Mouse (Mus musculus): ENCODE data around the gene Tank. TPM values are rescaled to one million over a fixed set of nuclear protein-coding genes. Genes with fewer than 3 reads are reported as not detected.

Tank gene
- polyA plus RNA-seq (2015; fragmentation: Nextera tagmentation; extraction: Ambion mirVana): 28.9 and 29.9 TPM in 2 replicates

DNA sequence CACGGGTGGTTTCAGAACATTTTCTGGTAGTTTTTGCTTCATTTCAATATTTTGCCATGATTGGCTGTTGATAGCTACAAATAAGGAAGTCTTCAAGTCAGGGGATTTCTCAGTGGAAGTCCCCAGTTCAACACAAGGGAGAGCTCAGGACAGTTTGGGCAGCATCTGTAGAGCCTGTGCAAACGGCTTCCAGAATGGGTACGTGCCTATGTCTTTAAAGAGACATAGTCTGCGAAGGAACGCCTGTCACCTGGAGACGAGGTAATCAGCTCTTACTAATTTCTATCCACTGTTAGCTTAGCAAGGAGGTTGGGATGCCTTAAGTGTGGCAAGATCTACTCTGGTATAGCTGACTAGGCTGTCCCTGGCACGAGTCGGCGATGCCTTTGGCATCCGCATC lies at the start of gene Tank:
Gene Tank, plus strand, starts transcription at position 153 of the 400 bp plus-strand sequence.
- H3K4me2 ChIP-seq (replicated peaks): no peak within 1 kb of the TSS
- no peak within 1 kb of the TSS for H3K4me3 ChIP-seq
- no peaks in the 10 kb centered on the region for H3K27me3 ChIP-seq
- H3K9ac ChIP-seq (replicated peaks): no peak within 1 kb of the TSS
- H3K27ac ChIP-seq (replicated peaks): no peak within 1 kb of the TSS
- no peaks in the 10 kb centered on the region for H3K4me1 ChIP-seq
- no peaks in the 10 kb centered on the region for H3K9me3 ChIP-seq
- no peak for ATAC-seq (replicated peaks)
- no peaks in the 10 kb centered on the region for H3K36me3 ChIP-seq
- WGBS: 87% methylated on average over 10 of the region's 10 CpGs

- Histone ChIP-seq H3K36me3 (no peaks in the 10 kb centered on the region), H3K27me3 (no peaks in the 10 kb centered on the region), H3K27ac (replicated peaks) (no peak overlapping the region), H3K9me3 (no peaks in the 10 kb centered on the region), H3K4me3 (no peak overlapping the region), H3K4me2 (replicated peaks) (no peak overlapping the region), H3K9ac (replicated peaks) (no peak overlapping the region), H3K4me1 (no peaks in the 10 kb centered on the region)
- 86% methylated on average over 3 of the region's 3 CpGs for WGBS
- no peak for ATAC-seq (replicated peaks)
These were observed 46.1 kb upstream of the Tank start for GRCm38 (mm10) chr2:61532326-61532725.

DNA sequence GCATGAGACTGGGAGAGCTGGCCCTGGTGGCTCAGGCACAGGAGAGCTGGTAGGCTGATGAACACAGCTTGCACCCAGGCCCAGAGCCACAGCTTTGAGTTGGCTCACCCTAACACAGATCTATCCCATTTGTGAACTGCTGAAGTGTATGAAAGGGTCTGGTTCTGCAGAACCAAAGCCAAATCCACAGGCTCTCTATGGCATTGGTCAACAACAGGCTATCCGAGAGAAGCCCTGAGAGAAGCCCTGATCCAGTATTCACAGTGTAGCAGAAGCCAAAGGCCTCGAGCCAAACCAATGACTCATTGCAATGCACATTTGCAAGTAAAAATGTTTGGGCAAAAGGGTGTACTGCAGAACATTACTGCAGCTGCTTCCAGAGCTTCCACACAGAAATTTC lies 45.3 kb upstream of the Tank start:
- no peak overlapping the region for H3K4me3 ChIP-seq
- H3K4me1 ChIP-seq: no peaks in the 10 kb centered on the region
- H3K9ac ChIP-seq (replicated peaks): no peak overlapping the region
- H3K9me3 ChIP-seq: no peaks in the 10 kb centered on the region
- no peaks in the 10 kb centered on the region for H3K27me3 ChIP-seq
- H3K36me3 ChIP-seq: no peaks in the 10 kb centered on the region
- ATAC-seq (replicated peaks): peak; percentile 94
- no peak overlapping the region for H3K4me2 ChIP-seq (replicated peaks)
- H3K27ac ChIP-seq (replicated peaks): peak overlapping the region; percentile 23; the same call in 1 of the 2 replicates
- WGBS: 61% methylated on average over 2 of the region's 2 CpGs

DNA sequence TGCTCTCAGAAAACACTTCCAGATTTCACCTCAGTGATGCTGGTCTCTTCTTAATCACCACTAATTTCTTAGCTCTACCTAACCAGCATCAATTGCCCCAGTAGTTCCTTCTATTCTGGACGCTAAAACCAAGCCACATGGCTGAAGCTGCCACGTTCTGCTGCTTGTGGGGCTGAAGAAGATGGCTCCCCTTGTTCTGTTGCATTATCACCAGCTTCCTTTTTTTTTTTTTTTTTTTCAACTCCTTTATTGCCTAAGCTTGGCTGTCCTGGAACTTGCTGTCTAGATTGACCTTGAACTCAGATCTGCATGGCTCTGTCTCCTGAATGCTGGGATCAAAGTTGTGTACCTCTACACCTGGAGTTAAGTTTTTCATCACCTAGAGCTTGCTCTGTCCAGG lies 41.5 kb upstream of the Tank start:
- H3K4me2 ChIP-seq (replicated peaks): no peak overlapping the region

GRCm38 (mm10) chr2:61539378-61539777 lies 39.0 kb upstream of the Tank start:
- H3K27ac ChIP-seq (replicated peaks): peak overlapping the region; percentile 59
- no peak overlapping the region for H3K4me2 ChIP-seq (replicated peaks)
- peak; percentile 68; the same call in 1 of the 2 replicates for ATAC-seq (replicated peaks)
- no peaks in the 10 kb centered on the region for H3K9me3 ChIP-seq
- no peaks in the 10 kb centered on the region for H3K36me3 ChIP-seq
- H3K4me1 ChIP-seq: no peaks in the 10 kb centered on the region
- H3K27me3 ChIP-seq: no peaks in the 10 kb centered on the region
- WGBS: 5% methylated on average over 2 of the region's 2 CpGs
- no peak overlapping the region for H3K4me3 ChIP-seq
- no peak overlapping the region for H3K9ac ChIP-seq (replicated peaks)

More for the DNA sequence above, 41.5 kb upstream of the Tank start:
- Histone ChIP-seq H3K27me3 (no peaks in the 10 kb centered on the region), H3K9ac (replicated peaks) (no peak overlapping the region), H3K4me3 (no peak overlapping the region), H3K4me1 (no peaks in the 10 kb centered on the region), H3K36me3 (no peaks in the 10 kb centered on the region), H3K27ac (replicated peaks) (no peak overlapping the region), H3K9me3 (no peaks in the 10 kb centered on the region)
- WGBS: 75% methylated on average over 2 of the region's 2 CpGs
- no peak for ATAC-seq (replicated peaks)

GRCm38 (mm10) chr2:61542426-61542825 lies 36.0 kb upstream of the Tank start:
- H3K4me1 ChIP-seq: no peaks in the 10 kb centered on the region
- no peak overlapping the region for H3K9ac ChIP-seq (replicated peaks)
- H3K27ac ChIP-seq (replicated peaks): no peak overlapping the region
- H3K4me3 ChIP-seq: no peak overlapping the region
- no peaks in the 10 kb centered on the region for H3K9me3 ChIP-seq
- 84% methylated on average over 2 of the region's 2 CpGs for WGBS
- no peaks in the 10 kb centered on the region for H3K27me3 ChIP-seq
- no peak for ATAC-seq (replicated peaks)
- no peak overlapping the region for H3K4me2 ChIP-seq (replicated peaks)
- no peaks in the 10 kb centered on the region for H3K36me3 ChIP-seq

- WGBS: 88% methylated on average over 3 of the region's 3 CpGs
- no peak for ATAC-seq (replicated peaks)
- Histone ChIP-seq H3K36me3 (no peaks in the 10 kb centered on the region), H3K4me3 (no peak overlapping the region), H3K27ac (replicated peaks) (no peak overlapping the region), H3K27me3 (no peaks in the 10 kb centered on the region), H3K9ac (replicated peaks) (no peak overlapping the region), H3K9me3 (no peaks in the 10 kb centered on the region), H3K4me1 (no peaks in the 10 kb centered on the region), H3K4me2 (replicated peaks) (no peak overlapping the region)
These were observed 32.7 kb upstream of the Tank start for GRCm38 (mm10) chr2:61545666-61546065.

GRCm38 (mm10) chr2:61548021-61548420 lies 30.4 kb upstream of the Tank start:
- Histone ChIP-seq H3K9me3 (no peaks in the 10 kb centered on the region), H3K27ac (replicated peaks) (no peak overlapping the region), H3K36me3 (no peaks in the 10 kb centered on the region), H3K4me3 (no peak overlapping the region), H3K4me1 (no peaks in the 10 kb centered on the region), H3K4me2 (replicated peaks) (no peak overlapping the region), H3K9ac (replicated peaks) (no peak overlapping the region), H3K27me3 (no peaks in the 10 kb centered on the region)
- WGBS: 86% methylated on average over 2 of the region's 2 CpGs
- no peak for ATAC-seq (replicated peaks)

- Histone ChIP-seq H3K9ac (replicated peaks) (no peak overlapping the region), H3K4me2 (replicated peaks) (no peak overlapping the region), H3K36me3 (no peaks in the 10 kb centered on the region), H3K27me3 (no peaks in the 10 kb centered on the region), H3K27ac (replicated peaks) (no peak overlapping the region), H3K4me1 (peaks cover 13% of the 10 kb centered on the region; the same call in 1 of the 2 replicates), H3K4me3 (no peak overlapping the region), H3K9me3 (no peaks in the 10 kb centered on the region)
- no peak for ATAC-seq (replicated peaks)
- 77% methylated on average over 5 of the region's 5 CpGs for WGBS
These were observed 26.7 kb upstream of the Tank start for GRCm38 (mm10) chr2:61551680-61552079.

GRCm38 (mm10) chr2:61555367-61555766 lies 23.0 kb upstream of the Tank start:
- H3K4me2 ChIP-seq (replicated peaks): no peak overlapping the region
- ATAC-seq (replicated peaks): no peak
- H3K9ac ChIP-seq (replicated peaks): no peak overlapping the region
- H3K27ac ChIP-seq (replicated peaks): no peak overlapping the region
- H3K4me1 ChIP-seq: peaks cover 13% of the 10 kb centered on the region; the same call in 1 of the 2 replicates
- no peaks in the 10 kb centered on the region for H3K9me3 ChIP-seq
- no peak overlapping the region for H3K4me3 ChIP-seq
- no peaks in the 10 kb centered on the region for H3K36me3 ChIP-seq
- no peaks in the 10 kb centered on the region for H3K27me3 ChIP-seq
- WGBS: 56% methylated on average over 7 of the region's 7 CpGs

DNA sequence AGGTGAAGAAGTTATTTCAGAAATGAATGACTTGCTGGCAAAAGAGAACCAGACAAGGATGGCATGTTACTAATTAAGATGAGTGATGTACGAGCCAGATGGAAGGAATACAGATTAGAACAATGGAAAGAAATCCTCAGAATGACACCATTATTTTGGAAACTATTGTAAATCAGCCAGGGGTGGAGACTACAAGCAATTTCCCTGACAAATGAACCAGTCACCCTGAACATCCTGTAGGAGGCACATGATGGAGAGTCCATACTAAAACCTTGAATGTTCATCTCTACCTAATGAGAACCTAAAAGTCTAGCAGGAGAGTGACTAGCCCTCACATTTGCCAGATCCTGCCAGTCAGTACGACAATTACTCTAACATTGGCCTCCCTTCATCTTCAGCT lies 22.6 kb upstream of the Tank start:
- Histone ChIP-seq H3K4me2 (replicated peaks) (no peak overlapping the region), H3K27me3 (no peaks in the 10 kb centered on the region), H3K9me3 (no peaks in the 10 kb centered on the region), H3K4me1 (peaks cover 13% of the 10 kb centered on the region; the same call in 1 of the 2 replicates), H3K4me3 (no peak overlapping the region), H3K9ac (replicated peaks) (no peak overlapping the region), H3K36me3 (no peaks in the 10 kb centered on the region), H3K27ac (replicated peaks) (no peak overlapping the region)
- ATAC-seq (replicated peaks): no peak
- WGBS: 21% methylated on average over 2 of the region's 2 CpGs

DNA sequence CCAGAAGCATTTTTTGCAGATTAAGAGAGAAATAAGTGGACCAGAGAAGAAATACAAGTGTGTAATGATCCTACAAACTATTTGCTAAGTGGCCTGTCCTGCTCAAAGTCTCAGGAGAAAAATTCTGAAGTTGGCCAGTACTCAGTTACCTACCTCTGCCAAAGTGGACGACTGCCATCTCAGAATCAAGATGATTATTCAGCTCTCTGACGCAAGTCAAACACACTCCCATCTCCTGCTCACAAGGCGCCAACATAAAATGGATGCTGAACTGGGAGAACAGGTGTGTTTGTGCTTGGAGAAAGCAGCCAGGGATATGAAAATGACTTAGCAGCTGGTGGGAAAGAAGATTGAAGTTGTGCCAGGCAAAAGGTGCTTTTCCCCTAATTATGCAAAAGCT lies 21.7 kb upstream of the Tank start:
- Histone ChIP-seq H3K9me3 (no peaks in the 10 kb centered on the region), H3K4me2 (replicated peaks) (no peak overlapping the region), H3K27ac (replicated peaks) (no peak overlapping the region), H3K9ac (replicated peaks) (no peak overlapping the region), H3K4me3 (no peak overlapping the region), H3K36me3 (no peaks in the 10 kb centered on the region), H3K4me1 (peaks cover 13% of the 10 kb centered on the region; the same call in 1 of the 2 replicates), H3K27me3 (no peaks in the 10 kb centered on the region)
- ATAC-seq (replicated peaks): no peak
- WGBS: 43% methylated on average over 3 of the region's 3 CpGs

DNA sequence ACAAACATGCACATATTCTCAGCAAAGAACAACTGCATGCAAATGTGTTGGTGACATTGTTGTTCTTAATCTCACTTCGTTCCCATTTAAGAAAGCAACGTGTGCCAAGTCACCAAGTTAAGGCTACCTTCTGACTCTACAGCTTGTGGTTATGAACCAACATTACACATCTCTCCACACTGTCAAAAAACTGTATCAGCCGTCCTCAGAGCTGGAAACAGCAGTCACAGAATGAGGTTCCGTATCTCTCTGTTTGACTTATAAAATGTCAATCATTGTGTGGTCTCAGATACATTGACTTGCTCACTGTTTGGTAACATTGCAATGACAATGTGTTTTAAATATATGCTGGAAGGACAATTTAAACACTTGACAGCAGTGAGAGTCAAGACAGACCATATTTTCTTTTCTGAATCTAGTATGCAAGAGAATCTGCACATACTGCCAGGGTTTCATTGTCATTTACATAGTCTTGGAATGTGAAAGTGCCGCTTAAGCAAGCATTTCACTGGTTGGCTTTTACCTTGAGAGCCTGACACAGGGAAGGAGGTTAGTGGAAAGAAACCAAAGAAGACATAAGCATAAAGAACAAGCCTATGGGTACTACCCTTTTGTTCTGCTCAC lies 20.4 kb upstream of the Tank start:
- Histone ChIP-seq H3K9me3 (no peaks in the 10 kb centered on the region), H3K4me1 (peaks cover 13% of the 10 kb centered on the region; the same call in 1 of the 2 replicates), H3K36me3 (no peaks in the 10 kb centered on the region), H3K4me3 (no peak overlapping the region), H3K9ac (replicated peaks) (no peak overlapping the region), H3K4me2 (replicated peaks) (no peak overlapping the region), H3K27ac (replicated peaks) (no peak overlapping the region), H3K27me3 (no peaks in the 10 kb centered on the region)
- WGBS: 64% methylated on average over 5 of the region's 5 CpGs
- peak; percentile 61; the same call in 1 of the 2 replicates for ATAC-seq (replicated peaks)

Measured in forebrain, embryonic 15.5 days (tissue).